Mouse (Mus musculus) C3H10T1/2 (cell line): ENCODE data around the gene Zfp986. TPM values are rescaled to one million over a fixed set of nuclear protein-coding genes. Genes with fewer than 3 reads are reported as not detected.

Source experiments
- polyA plus RNA-seq, 2 experiments: library from polyadenylated mRNA; unstranded; fragments of >200 nt; fragmentation: generic; extraction: Trizol; gene quantifications; one replicate each; pipeline ENCODE4 v1.2.1; 2012; ENCODE audit warnings: missing spikeins in 2 of 2

Gene Zfp986
- not detected for polyA plus RNA-seq

DNA sequence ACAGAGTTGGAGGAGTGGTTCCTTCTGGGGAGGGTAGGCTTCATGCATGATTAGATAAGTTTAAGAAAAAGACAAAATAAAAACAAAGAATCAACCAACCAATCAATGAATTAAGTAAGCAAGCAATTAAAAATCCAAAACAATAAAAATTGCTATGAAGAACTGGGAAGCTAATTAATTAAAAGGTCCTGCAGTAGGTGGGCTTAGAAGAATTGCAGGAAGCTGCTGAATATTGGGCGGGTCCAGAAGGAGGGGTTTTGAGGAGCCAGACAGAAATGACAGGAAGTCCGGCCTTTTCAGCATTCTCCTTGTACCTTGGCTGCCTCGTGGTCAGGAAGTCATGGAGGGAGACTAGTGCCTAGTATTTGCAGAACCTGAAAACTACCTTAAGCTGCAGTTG, at the start of gene Zfp986:
Gene Zfp986 (plus strand): TSS at position 301 of the 400 bp plus-strand sequence.

Other genes starting within 250 kb of the Zfp986 start
- not detected for gene Zfp980, start 198.1 kb upstream of the Zfp986 start, polyA plus RNA-seq
- not detected for gene Zfp987, start 228.5 kb downstream of the Zfp986 start, polyA plus RNA-seq